Mouse (Mus musculus): ENCODE data around the gene Tesc. TPM values are rescaled to one million over a fixed set of nuclear protein-coding genes. Genes with fewer than 3 reads are reported as not detected.

Gene Tesc
- polyA plus RNA-seq, 1 experiment from 2014 or later: 6.5 TPM

GRCm38 (mm10) chr5:118099870-118100478 lies 72.4 kb downstream of the Tesc start:
- H3K27ac ChIP-seq: peak overlapping the region; percentile 10; the same call in 1 of the 2 replicates
- H3K27me3 ChIP-seq (replicated peaks): no peaks in the 10 kb centered on the region
- H3K9me3 ChIP-seq: no peaks in the 10 kb centered on the region
- no peak overlapping the region for H3K4me3 ChIP-seq
- H3K4me2 ChIP-seq: no peak overlapping the region
- 0 out of 2 replicates have a peak, but pooled peaks cover 12% of the 10 kb centered on the region for H3K4me1 ChIP-seq
- H3K36me3 ChIP-seq (replicated peaks): no peaks in the 10 kb centered on the region
- ATAC-seq (replicated peaks): no peak
- 73% methylated on average over 8 of the region's 8 CpGs for WGBS
- no peak overlapping the region for H3K9ac ChIP-seq

- H3K4me1 ChIP-seq: peaks cover 14% of the 10 kb centered on the region; the same call in 1 of the 2 replicates
- no peaks in the 10 kb centered on the region for H3K36me3 ChIP-seq (replicated peaks)
- 87% methylated on average over 8 of the region's 8 CpGs for WGBS
- no peak overlapping the region for H3K4me3 ChIP-seq
- ATAC-seq (replicated peaks): no peak
- H3K27me3 ChIP-seq (replicated peaks): no peaks in the 10 kb centered on the region
- no peaks in the 10 kb centered on the region for H3K9me3 ChIP-seq
- no peak overlapping the region for H3K9ac ChIP-seq
- no peak overlapping the region for H3K27ac ChIP-seq
- H3K4me2 ChIP-seq: no peak overlapping the region
These were observed 78.0 kb downstream of the Tesc start for GRCm38 (mm10) chr5:118105536-118105935.

DNA sequence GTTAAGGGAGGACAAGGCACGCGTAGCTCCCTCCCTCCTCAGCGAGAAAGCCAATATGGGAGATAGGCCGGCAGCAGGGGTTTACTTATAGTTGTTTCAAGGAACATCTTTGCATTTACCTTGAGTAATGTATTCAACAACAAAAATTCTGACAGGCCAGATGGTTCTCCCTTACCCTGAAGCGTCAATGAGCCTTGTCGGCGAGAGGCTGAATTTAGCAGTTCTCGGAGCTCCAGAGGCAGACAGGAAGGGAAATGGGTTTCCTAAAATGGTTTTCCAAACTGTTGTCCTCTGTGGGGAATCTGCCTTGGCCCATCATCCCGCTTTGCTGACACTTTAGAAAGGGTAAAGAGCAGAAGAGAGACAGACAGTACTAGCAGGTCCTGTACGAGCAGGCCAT lies 79.1 kb downstream of the Tesc start:
- H3K9ac ChIP-seq: no peak overlapping the region
- H3K4me2 ChIP-seq: no peak overlapping the region
- no peaks in the 10 kb centered on the region for H3K27me3 ChIP-seq (replicated peaks)
- no peak for ATAC-seq (replicated peaks)
- H3K9me3 ChIP-seq: no peaks in the 10 kb centered on the region
- 0 out of 2 replicates have a peak, but pooled peaks cover 7% of the 10 kb centered on the region for H3K36me3 ChIP-seq (replicated peaks)
- no peak overlapping the region for H3K4me3 ChIP-seq
- no peak overlapping the region for H3K27ac ChIP-seq
- 92% methylated on average over 10 of the region's 10 CpGs for WGBS
- peaks cover 14% of the 10 kb centered on the region; the same call in 1 of the 2 replicates for H3K4me1 ChIP-seq

DNA sequence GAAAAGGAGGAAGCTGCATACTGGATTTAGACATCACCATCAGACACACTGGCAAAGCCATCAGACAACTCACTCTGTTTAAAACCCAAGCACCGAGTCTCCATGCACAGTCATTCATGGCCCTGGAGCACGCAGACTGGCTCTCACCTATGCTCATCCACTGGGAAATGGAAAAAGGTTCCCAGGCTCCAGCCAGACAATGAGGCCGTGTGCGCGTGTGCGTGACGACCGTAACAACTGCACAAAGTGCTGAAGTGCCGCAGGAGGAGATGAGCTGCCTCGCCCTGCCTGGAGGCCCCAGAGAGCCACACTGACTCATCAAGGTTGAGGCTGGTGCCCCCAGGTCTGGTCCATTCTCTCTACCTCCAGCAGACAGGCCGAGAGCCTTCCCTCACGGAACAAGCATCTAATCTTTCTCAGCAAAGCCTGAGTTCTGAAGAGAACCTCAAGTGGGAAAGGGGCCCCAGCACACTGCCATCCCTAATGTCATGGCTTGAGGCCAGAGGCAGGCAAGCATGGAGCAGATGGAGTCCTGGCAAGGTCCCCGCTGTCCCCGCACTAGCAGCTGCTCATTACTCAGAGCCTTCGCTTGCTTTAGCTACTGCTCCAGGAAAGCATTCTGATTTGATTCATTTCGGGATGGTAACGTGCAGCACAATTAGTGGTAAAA lies 80.7 kb downstream of the Tesc start:
- 0 out of 2 replicates have a peak, but pooled peaks cover 8% of the 10 kb centered on the region for H3K36me3 ChIP-seq (replicated peaks)
- H3K4me2 ChIP-seq: no peak overlapping the region
- no peaks in the 10 kb centered on the region for H3K9me3 ChIP-seq
- no peak overlapping the region for H3K4me3 ChIP-seq
- H3K9ac ChIP-seq: no peak overlapping the region
- H3K4me1 ChIP-seq: peaks cover 14% of the 10 kb centered on the region; the same call in 1 of the 2 replicates
- 57% methylated on average over 17 of the region's 17 CpGs for WGBS
- H3K27ac ChIP-seq: peak overlapping the region; percentile 68
- no peaks in the 10 kb centered on the region for H3K27me3 ChIP-seq (replicated peaks)
- peak; percentile 69; the same call in 1 of the 2 replicates for ATAC-seq (replicated peaks)

- WGBS: 81% methylated on average over 7 of the region's 7 CpGs
- no peak for ATAC-seq (replicated peaks)
- H3K9me3 ChIP-seq: no peaks in the 10 kb centered on the region
- H3K4me3 ChIP-seq: no peak overlapping the region
- peak overlapping the region; percentile 68 for H3K27ac ChIP-seq
- no peak overlapping the region for H3K9ac ChIP-seq
- H3K27me3 ChIP-seq (replicated peaks): no peaks in the 10 kb centered on the region
- H3K4me2 ChIP-seq: no peak overlapping the region
- H3K36me3 ChIP-seq (replicated peaks): 0 out of 2 replicates have a peak, but pooled peaks cover 8% of the 10 kb centered on the region
- H3K4me1 ChIP-seq: peaks cover 14% of the 10 kb centered on the region; the same call in 1 of the 2 replicates
These were observed 81.4 kb downstream of the Tesc start for GRCm38 (mm10) chr5:118108794-118109440.

Other genes starting within 250 kb of the Tesc start
- 2.7 and 3.4 TPM in 2 replicates for gene Nos1, start 246.7 kb upstream of the Tesc start, polyA plus RNA-seq (2015; fragmentation: Nextera tagmentation; extraction: Ambion mirVana)
- 179 and 183 TPM in 2 replicates for gene Fbxo21, start 51.0 kb upstream of the Tesc start, polyA plus RNA-seq (2015; fragmentation: Nextera tagmentation; extraction: Ambion mirVana)
- gene Fbxw8, start 127.7 kb downstream of the Tesc start, polyA plus RNA-seq (2015; fragmentation: Nextera tagmentation; extraction: Ambion mirVana): 20.0 and 22.3 TPM in 2 replicates
- 3.9 and 4.5 TPM in 2 replicates for gene Hrk, start 136.9 kb downstream of the Tesc start, polyA plus RNA-seq (2015; fragmentation: Nextera tagmentation; extraction: Ambion mirVana)
- gene Rnft2, start 217.4 kb downstream of the Tesc start, polyA plus RNA-seq (2015; fragmentation: Nextera tagmentation; extraction: Ambion mirVana): 14.5 and 17.8 TPM in 2 replicates
- 18.6 and 19.6 TPM in 2 replicates for gene 2410131K14Rik, start 217.5 kb downstream of the Tesc start, polyA plus RNA-seq (2015; fragmentation: Nextera tagmentation; extraction: Ambion mirVana)

Measured in midbrain, embryonic 15.5 days (tissue).